Mouse (Mus musculus) kidney, embryonic 16.5 days (tissue): ENCODE data around the gene Gm5127. TPM values are rescaled to one million over a fixed set of nuclear protein-coding genes. Genes with fewer than 3 reads are reported as not detected.
A peak's percentile ranks its signal among the peaks of the same experiment; 100 is the strongest.

Experiments used
- ATAC-seq: fragments of 200-750 bp; cut with Nextera tagmentation; 2 replicates; pipeline ENCODE4 v1.8.0; 2017; ENCODE audit warnings: moderate TSS enrichment; ENCODE audit not compliant: low FRiP score, low TSS enrichment
- H3K27ac ChIP-seq: fragments of 300-500 bp; sonication (generic); 2 replicates; pipeline ENCODE4 v1.5.1; 2014; ENCODE audit warnings: low read length
- H3K27me3 ChIP-seq: fragments of 300-500 bp; sonication (generic); 2 replicates; pipeline ENCODE4 v1.6.1; 2014; ENCODE audit warnings: low read length, control low read depth, mixed read lengths; ENCODE audit not compliant: insufficient read depth
- H3K36me3 ChIP-seq: fragments of 300-500 bp; sonication (generic); 2 replicates; pipeline ENCODE4 v1.6.1; 2014; ENCODE audit warnings: low read length, control low read depth, mixed read lengths; ENCODE audit not compliant: insufficient read depth
- H3K4me1 ChIP-seq: fragments of 300-500 bp; sonication (generic); 2 replicates; pipeline ENCODE4 v1.6.1; 2014; ENCODE audit warnings: low read length, control low read depth, mixed read lengths; ENCODE audit not compliant: insufficient read depth
- H3K4me2 ChIP-seq: fragments of 300-500 bp; sonication (generic); replicated peaks from 2 replicates; pipeline ENCODE4 v1.6.1; 2014; ENCODE audit warnings: low read depth, low read length
- H3K4me3 ChIP-seq: fragments of 300-500 bp; sonication (generic); 2 replicates; pipeline ENCODE4 v1.5.1; 2014; ENCODE audit warnings: mild to moderate bottlenecking, low read length
- H3K9ac ChIP-seq: fragments of 300-500 bp; sonication (generic); replicated peaks from 2 replicates; pipeline ENCODE4 v1.6.1; 2014; ENCODE audit warnings: low read length
- H3K9me3 ChIP-seq: fragments of 300-500 bp; sonication (generic); 2 replicates; pipeline ENCODE4 v1.6.1; 2016; ENCODE audit warnings: low read length, control low read depth
- WGBS: fragments of 180-500 bp; shearing (Covaris S2); extraction: QIAGEN DNeasy Blood & Tissue Kit; methylation state at CpG from one replicate; pipeline ENCODE4 v1.1.7; 2014; 5-methylcytosine and 5-hydroxymethylcytosine counted together
- polyA plus RNA-seq: library from polyadenylated mRNA; unstranded; fragments of >200 nt; fragmentation: Nextera tagmentation; extraction: Ambion mirVana; gene quantifications from 2 replicates; pipeline ENCODE4 v1.2.1, GENCODE M21; 2015

Gene Gm5127
- polyA plus RNA-seq, 1 experiment from 2014 or later, result 0.62 TPM

- Histone ChIP-seq H3K4me3 (no peak overlapping the region), H3K9ac (no peak overlapping the region), H3K4me1 (no peaks in the 10 kb centered on the region), H3K4me2 (no peak overlapping the region), H3K9me3 (no peaks in the 10 kb centered on the region), H3K36me3 (no peaks in the 10 kb centered on the region), H3K27me3 (no peaks in the 10 kb centered on the region), H3K27ac (no peak overlapping the region)
- WGBS, result 71% methylated on average over 1 of the region's 1 CpGs
- ATAC-seq, result no peak
Measured at GRCm38 (mm10) chrX:106622512-106622911, 39.5 kb downstream of the Gm5127 start.

GRCm38 (mm10) chrX:106623667-106624066 is 40.7 kb downstream of the Gm5127 start:
- Histone ChIP-seq H3K9ac (no peak overlapping the region), H3K4me3 (no peak overlapping the region), H3K9me3 (no peaks in the 10 kb centered on the region), H3K4me2 (no peak overlapping the region), H3K36me3 (no peaks in the 10 kb centered on the region), H3K4me1 (no peaks in the 10 kb centered on the region), H3K27me3 (no peaks in the 10 kb centered on the region), H3K27ac (no peak overlapping the region)
- ATAC-seq, result no peak
- WGBS, result 41% methylated on average over 3 of the region's 3 CpGs

DNA sequence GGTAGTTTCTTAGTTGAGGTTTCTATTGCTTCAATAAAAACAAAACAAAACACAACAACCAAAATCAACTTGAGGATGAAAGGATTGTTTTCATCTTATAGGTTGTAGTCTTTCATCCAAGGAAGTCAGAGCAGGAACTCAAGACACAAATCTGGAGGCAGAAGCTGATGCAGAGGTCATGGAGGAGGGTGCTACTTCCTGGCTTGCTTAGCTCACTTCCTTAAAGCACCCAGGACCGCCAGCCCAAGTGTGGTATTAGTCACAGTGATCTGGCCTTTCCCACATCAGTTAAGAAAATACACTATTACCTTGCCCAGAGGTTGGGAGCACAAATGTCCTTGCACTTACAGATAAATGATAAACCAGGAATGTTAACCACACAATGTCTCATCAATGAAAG is 45.5 kb downstream of the Gm5127 start:
- 68% methylated on average over 1 of the region's 1 CpGs for WGBS
- H3K9ac ChIP-seq, result no peak overlapping the region
- H3K4me2 ChIP-seq, result no peak overlapping the region
- no peaks in the 10 kb centered on the region for H3K36me3 ChIP-seq
- H3K27me3 ChIP-seq, result no peaks in the 10 kb centered on the region
- no peak overlapping the region for H3K27ac ChIP-seq
- no peaks in the 10 kb centered on the region for H3K4me1 ChIP-seq
- H3K9me3 ChIP-seq, result no peaks in the 10 kb centered on the region
- no peak overlapping the region for H3K4me3 ChIP-seq
- no peak for ATAC-seq

DNA sequence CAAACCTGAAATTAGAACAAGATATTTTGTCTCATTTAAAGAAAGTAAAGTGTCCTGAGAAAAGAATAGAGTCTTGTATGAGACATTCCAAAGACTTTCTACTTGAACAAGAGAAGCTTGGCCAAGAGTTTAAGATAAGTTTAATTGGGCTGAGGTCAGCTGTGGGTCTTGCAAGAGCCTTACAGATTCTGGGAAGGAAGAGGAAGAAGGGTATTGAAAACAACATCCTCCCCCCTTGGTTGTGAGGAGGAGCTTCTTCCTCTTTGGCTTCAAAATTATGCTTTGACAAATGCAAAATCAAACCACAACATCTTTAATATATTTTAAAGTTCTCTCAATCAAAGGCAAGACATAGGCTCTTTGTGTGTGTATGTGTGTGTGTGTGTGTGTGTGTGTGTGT is 50.6 kb downstream of the Gm5127 start:
- H3K9ac ChIP-seq, result no peak overlapping the region
- no peak overlapping the region for H3K27ac ChIP-seq
- H3K4me2 ChIP-seq, result no peak overlapping the region
- H3K9me3 ChIP-seq, result no peaks in the 10 kb centered on the region
- no peaks in the 10 kb centered on the region for H3K4me1 ChIP-seq
- ATAC-seq, result no peak
- no peaks in the 10 kb centered on the region for H3K36me3 ChIP-seq
- H3K27me3 ChIP-seq, result no peaks in the 10 kb centered on the region
- H3K4me3 ChIP-seq, result no peak overlapping the region

- H3K4me2 ChIP-seq, result no peak overlapping the region
- 82% methylated on average over 3 of the region's 3 CpGs for WGBS
- no peak overlapping the region for H3K9ac ChIP-seq
- ATAC-seq, result no peak
- H3K36me3 ChIP-seq, result no peaks in the 10 kb centered on the region
- H3K27me3 ChIP-seq, result no peaks in the 10 kb centered on the region
- H3K4me1 ChIP-seq, result no peaks in the 10 kb centered on the region
- no peak overlapping the region for H3K27ac ChIP-seq
- H3K4me3 ChIP-seq, result no peak overlapping the region
- H3K9me3 ChIP-seq, result no peaks in the 10 kb centered on the region
Measured at GRCm38 (mm10) chrX:106634799-106635541, 52.0 kb downstream of the Gm5127 start.

DNA sequence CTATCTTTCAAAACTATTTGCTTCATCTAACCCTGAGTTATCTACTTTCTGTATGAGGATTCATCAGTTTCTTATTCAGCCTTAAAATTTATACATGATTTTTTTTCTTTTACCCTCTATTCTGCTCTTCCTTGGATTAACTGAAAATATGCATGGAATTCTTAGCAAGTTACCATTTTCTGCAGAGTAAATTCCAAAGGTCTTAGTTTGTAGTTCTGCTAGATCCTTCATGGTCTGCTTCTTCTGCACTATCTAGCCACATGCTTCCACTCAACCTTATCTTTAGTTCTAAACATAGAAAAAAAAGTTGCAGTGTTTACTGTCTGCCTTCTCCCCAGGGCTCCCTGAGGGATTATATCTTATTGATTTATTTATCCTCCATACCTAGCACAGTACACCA is 79.1 kb downstream of the Gm5127 start:
- Histone ChIP-seq H3K4me1 (no peaks in the 10 kb centered on the region), H3K4me3 (no peak overlapping the region), H3K9ac (no peak overlapping the region), H3K4me2 (no peak overlapping the region), H3K27me3 (no peaks in the 10 kb centered on the region), H3K9me3 (no peaks in the 10 kb centered on the region), H3K27ac (no peak overlapping the region), H3K36me3 (no peaks in the 10 kb centered on the region)
- ATAC-seq, result no peak

DNA sequence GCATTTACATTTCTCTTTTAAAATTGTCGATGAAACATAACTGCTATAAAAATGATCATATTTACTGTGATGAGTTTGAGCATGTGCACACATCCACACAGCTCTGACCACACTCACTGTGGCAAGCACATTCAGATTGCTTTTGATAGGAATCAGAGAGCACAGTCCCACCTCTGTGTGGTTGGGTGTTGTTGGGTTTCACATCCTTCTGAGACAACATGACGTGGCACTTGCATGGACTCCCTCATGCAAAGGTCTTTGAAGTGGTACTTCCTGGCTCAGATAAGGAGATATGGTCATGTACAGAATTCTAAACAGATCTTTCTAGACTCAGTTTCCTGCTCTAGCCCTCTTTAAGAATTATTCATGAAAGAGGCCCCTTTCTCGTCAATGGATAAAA is 121.6 kb downstream of the Gm5127 start:
- no peaks in the 10 kb centered on the region for H3K4me1 ChIP-seq
- no peak for ATAC-seq
- no peak overlapping the region for H3K4me3 ChIP-seq
- no peaks in the 10 kb centered on the region for H3K27me3 ChIP-seq
- H3K9ac ChIP-seq, result no peak overlapping the region
- H3K27ac ChIP-seq, result no peak overlapping the region
- no peaks in the 10 kb centered on the region for H3K9me3 ChIP-seq
- WGBS, result 78% methylated on average over 3 of the region's 3 CpGs
- H3K36me3 ChIP-seq, result no peaks in the 10 kb centered on the region
- H3K4me2 ChIP-seq, result no peak overlapping the region

DNA sequence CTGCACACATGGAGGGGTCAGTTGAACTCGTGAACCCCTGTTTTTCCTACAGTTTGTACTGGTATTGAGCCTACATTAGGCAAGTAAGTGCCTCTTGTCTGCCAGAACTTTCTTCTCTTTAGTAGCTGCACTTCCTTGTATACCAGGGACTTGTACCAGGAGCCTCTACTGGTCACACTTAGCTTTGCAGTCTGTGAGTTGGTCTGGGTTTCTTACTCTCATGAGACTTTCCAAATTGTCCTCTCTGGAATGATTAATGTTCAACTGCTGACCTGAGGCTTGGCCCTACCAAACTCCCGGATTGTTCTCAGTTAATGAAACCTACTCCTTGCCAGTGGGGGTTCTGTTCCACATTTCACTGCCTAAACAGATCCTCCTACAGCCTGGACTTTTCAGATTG is 134.2 kb downstream of the Gm5127 start:
- H3K9ac ChIP-seq, result no peak overlapping the region
- H3K4me3 ChIP-seq, result no peak overlapping the region
- H3K4me2 ChIP-seq, result no peak overlapping the region
- no peaks in the 10 kb centered on the region for H3K4me1 ChIP-seq
- peak; percentile 91 for ATAC-seq
- no peaks in the 10 kb centered on the region for H3K36me3 ChIP-seq
- no peak overlapping the region for H3K27ac ChIP-seq
- 22% methylated on average over 2 of the region's 2 CpGs for WGBS
- no peaks in the 10 kb centered on the region for H3K27me3 ChIP-seq
- H3K9me3 ChIP-seq, result no peaks in the 10 kb centered on the region

GRCm38 (mm10) chrX:106742241-106742640 is 159.3 kb downstream of the Gm5127 start:
- no peaks in the 10 kb centered on the region for H3K36me3 ChIP-seq
- H3K4me3 ChIP-seq, result no peak overlapping the region
- no peaks in the 10 kb centered on the region for H3K27me3 ChIP-seq
- H3K9me3 ChIP-seq, result no peaks in the 10 kb centered on the region
- no peak overlapping the region for H3K27ac ChIP-seq
- no peak overlapping the region for H3K9ac ChIP-seq
- no peaks in the 10 kb centered on the region for H3K4me1 ChIP-seq
- H3K4me2 ChIP-seq, result no peak overlapping the region
- ATAC-seq, result no peak

DNA sequence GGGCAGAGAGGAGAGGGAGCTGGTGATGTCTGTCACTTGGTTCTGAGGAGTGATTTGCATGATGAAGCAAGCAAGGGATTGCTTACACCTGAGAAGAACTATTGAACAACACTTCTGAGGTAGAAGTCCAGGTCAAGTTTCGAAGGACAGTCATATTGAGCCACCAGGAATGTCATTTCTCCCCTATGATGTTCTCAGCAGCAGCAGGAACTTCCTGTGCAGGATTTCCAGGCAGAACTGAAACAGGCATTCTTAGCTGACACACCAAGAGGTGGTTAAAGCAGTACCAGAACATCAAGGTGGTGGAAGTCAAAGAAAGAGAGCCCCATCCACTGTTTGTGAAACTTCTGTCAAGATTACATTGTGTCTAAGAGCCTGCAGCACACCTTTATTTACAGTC is 172.3 kb downstream of the Gm5127 start:
- ATAC-seq, result no peak
- no peaks in the 10 kb centered on the region for H3K36me3 ChIP-seq
- H3K27ac ChIP-seq, result no peak overlapping the region
- H3K9ac ChIP-seq, result no peak overlapping the region
- no peak overlapping the region for H3K4me3 ChIP-seq
- H3K27me3 ChIP-seq, result no peaks in the 10 kb centered on the region
- 58% methylated on average over 1 of the region's 1 CpGs for WGBS
- no peak overlapping the region for H3K4me2 ChIP-seq
- H3K9me3 ChIP-seq, result no peaks in the 10 kb centered on the region
- no peaks in the 10 kb centered on the region for H3K4me1 ChIP-seq
